Mouse (Mus musculus): ENCODE results near the gene 4933411K16Rik. TPM values are rescaled to one million over a fixed set of nuclear protein-coding genes. Genes with fewer than 3 reads are reported as not detected.
A peak's percentile ranks its signal among the peaks of the same experiment; 100 is the strongest.
"Not testable (repeated sequence)": the region's sequence is repeated elsewhere in the genome, so short reads cannot be mapped to it uniquely, and the experiment has no call there.

The 4933411K16Rik gene
- polyA plus RNA-seq, 1 experiment: not detected

DNA sequence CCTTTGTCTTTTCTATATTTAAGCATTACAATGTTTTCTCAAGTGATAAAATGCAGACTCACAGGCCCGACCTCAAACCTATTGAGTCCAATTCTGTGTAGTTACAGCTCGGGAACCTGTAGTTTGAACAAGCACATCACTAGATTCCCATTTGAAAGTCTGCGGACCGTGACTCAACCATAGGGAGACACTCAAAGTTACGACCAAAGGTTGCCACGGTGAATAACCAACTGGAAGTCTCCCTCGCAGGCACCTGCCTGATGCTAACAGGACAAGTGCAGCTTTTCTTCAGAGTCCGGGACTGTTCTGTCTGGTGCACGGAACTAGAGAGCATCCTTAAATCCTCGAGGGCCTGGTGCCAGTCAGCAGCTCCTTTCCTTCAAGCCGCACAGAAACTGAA is 28.4 kb downstream of the 4933411K16Rik start:
- no peak overlapping the region for H3K4me3 ChIP-seq (ENCODE audit: insufficient read depth, low read depth, low read length)
- no peaks in the 10 kb centered on the region for H3K4me1 ChIP-seq (ENCODE audit: control insufficient read depth, insufficient read depth, insufficient read length, low read length)
- no peak overlapping the region for H3K27ac ChIP-seq (replicated peaks; ENCODE audit: low read depth, low read length)

DNA sequence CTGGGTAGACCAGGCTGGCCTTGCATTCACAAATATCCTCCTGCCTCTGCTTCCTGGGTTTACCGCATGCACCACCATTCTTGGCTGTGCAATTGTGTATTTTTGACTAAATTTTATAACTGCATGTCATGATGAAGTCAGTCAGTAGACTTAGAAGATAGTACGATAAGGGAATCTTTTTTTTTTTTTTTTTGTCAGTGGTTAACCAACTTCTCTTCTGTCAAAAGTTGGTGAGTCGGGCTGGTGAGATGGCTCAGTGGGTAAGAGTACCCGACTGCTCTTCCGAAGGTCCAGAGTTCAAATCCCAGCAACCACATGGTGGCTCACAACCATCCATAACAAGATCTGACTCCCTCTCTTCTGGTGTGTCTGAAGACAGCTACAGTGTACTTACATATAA is 29.6 kb downstream of the 4933411K16Rik start:
- not testable (repeated sequence) for H3K4me3 ChIP-seq (ENCODE audit: insufficient read depth, low read depth, low read length); H3K4me1 ChIP-seq (ENCODE audit: control insufficient read depth, insufficient read depth, insufficient read length, low read length); H3K27ac ChIP-seq (replicated peaks; ENCODE audit: low read depth, low read length)

DNA sequence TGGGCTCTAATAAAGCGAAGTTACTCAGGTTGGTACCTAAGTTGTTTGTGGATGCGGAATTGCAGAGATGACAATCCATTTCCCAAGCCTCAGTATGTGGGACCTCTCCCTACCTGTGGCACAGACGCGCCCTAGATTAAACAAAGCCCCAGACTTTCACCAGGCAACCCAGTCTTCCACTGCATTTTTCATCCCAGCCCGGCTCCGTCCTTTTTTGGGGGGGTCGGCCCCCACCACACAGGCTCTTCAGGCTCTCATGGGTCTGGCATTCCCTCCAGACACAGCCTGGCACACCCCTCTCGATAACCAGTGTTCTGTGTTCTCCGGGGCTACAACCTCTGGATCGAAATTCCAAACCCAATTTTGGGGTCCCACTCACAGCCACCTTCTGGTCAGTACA is 33.6 kb downstream of the 4933411K16Rik start:
- peaks cover 3% of the 10 kb centered on the region; the same call in 1 of the 2 replicates for H3K4me1 ChIP-seq (ENCODE audit: control insufficient read depth, insufficient read depth, insufficient read length, low read length)

DNA sequence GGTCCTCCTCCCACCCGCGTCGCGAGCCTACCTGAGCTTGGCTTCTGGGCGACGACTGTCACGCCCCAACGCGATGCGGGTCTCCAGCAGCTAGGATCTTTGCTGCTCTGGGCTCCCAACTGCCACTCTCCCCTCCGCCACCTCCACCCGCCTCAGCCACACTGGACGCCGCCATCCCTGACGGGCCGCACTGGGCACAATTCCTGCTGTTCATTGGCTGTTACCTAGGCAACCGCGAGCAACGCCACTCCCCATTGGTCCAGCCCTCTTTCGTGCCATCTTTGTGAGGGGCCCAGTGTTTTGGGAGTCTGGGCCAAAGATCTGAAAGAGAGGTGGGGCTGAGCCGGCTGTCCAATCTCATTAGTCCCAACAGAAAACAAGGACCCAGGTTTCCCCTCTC is 34.1 kb downstream of the 4933411K16Rik start, which contains the start of gene Morn4:
Gene Morn4, minus strand, starts transcription at position 192 of the 400 bp plus-strand sequence.
- Histone ChIP-seq H3K4me1 (ENCODE audit: control insufficient read depth, insufficient read depth, insufficient read length, low read length) (peaks cover 3% of the 10 kb centered on the region; the same call in 1 of the 2 replicates), H3K27ac (replicated peaks; ENCODE audit: low read depth, low read length) (no peak within 1 kb of the TSS), H3K4me3 (ENCODE audit: insufficient read depth, low read depth, low read length) (peak within 1 kb of the TSS; percentile 28; the same call in 1 of the 2 replicates)

More for the DNA sequence above, 33.6 kb downstream of the 4933411K16Rik start:
- Histone ChIP-seq H3K4me3 (ENCODE audit: insufficient read depth, low read depth, low read length) (peak overlapping the region; percentile 28; the same call in 1 of the 2 replicates), H3K27ac (replicated peaks; ENCODE audit: low read depth, low read length) (no peak overlapping the region)

DNA sequence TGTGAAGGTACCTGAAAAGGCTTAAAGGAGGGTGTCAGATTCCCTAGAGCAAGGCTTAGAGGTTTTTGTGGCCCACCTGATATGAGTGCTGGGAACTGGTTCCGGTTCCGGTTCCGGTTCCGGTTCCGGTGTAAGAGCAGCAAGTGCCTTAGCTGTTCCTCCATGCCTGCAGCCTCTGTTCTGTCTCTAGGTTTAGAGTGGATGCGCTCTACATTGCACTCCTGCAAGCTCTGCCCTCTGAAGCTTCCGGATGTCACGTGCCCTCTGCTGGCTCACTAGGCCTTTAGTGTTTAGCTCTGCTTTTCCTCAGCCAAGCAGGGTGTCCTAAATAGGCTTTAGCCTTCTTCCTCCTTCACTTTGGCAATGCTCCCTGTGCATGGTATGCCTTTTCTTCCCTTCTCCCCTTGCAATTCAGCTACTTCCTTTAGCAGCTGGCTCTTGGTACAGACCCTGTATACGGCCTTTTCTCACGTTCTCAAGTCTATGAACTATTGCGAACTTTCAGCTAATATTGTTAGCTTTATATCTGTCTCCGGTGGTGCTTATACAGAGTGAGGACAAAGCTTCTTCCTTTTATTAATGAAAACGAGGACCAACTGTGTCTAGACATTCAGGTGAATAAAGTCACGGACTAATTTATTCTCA is 37.2 kb downstream of the 4933411K16Rik start:
- Histone ChIP-seq H3K4me1 (ENCODE audit: control insufficient read depth, insufficient read depth, insufficient read length, low read length) (peaks cover 3% of the 10 kb centered on the region; the same call in 1 of the 2 replicates), H3K27ac (replicated peaks; ENCODE audit: low read depth, low read length) (peak overlapping the region; percentile 51), H3K4me3 (ENCODE audit: insufficient read depth, low read depth, low read length) (peak overlapping the region; percentile 21)

DNA sequence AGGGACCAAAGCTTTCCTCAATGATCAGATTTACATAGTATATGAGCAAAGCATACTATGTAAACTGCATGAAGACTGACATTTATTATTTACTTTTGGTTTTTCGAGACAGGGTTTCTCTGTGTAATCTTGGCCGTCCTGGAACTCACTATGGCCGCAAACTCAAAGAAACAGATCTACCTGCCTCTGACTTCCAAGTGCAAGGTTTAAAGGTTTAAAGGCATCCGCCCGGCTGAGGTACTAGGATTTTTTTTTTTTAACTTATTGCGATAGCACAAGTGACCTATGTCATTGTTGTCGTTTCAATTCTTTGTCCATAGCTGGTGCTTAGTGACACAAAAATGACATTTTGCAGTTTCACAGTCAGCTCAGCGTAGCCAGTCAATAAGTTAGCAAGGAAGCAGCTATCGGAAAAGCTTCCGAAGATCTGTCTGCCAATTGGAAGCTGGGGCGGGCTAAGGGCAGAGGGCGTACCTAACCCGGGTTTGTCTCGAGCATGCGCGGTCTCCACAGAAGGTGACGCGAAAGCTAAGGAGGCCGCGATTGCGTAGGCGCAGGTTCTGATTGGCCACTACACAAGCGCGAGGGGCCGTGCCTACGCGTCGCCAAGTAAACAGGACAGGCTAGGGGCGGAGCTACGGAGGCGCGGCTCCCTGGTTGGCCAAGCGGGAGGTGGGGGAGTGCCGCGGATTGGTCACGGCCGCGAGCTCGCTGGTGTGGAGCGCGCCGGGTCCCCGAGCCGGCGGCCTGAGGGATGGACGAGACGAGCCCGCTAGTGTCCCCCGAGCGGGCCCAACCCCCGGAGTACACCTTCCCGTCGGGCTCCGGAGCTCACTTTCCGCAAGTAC is 37.9 kb downstream of the 4933411K16Rik start, which contains the start of gene Pi4k2a:
Gene Pi4k2a, plus strand, starts transcription at position 723 of the 848 bp plus-strand sequence.
- Histone ChIP-seq H3K4me3 (ENCODE audit: insufficient read depth, low read depth, low read length) (peak within 1 kb of the TSS; percentile 75), H3K4me1 (ENCODE audit: control insufficient read depth, insufficient read depth, insufficient read length, low read length) (peaks cover 3% of the 10 kb centered on the region; the same call in 1 of the 2 replicates), H3K27ac (replicated peaks; ENCODE audit: low read depth, low read length) (peak within 1 kb of the TSS; percentile 62)

DNA sequence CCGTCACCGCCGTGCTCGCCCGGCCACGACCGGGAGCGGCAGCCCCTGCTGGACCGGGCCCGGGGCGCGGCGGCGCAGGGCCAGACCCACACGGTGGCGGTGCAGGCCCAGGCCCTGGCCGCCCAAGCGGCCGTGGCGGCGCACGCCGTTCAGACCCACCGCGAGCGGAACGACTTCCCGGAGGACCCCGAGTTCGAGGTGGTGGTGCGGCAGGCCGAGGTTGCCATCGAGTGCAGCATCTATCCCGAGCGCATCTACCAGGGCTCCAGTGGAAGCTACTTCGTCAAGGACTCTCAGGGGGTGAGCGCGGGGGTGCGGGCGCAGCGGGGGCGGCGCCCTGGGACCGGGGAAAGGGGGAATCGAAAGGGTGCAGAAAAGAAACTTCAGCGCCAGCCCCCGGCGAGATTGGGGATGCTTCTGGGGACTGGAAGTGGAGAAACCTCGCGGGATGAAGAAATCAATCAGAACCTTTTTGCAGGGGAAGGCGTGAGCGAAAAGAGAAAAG is 38.6 kb downstream of the 4933411K16Rik start:
- Histone ChIP-seq H3K27ac (replicated peaks; ENCODE audit: low read depth, low read length) (peak overlapping the region; percentile 62), H3K4me3 (ENCODE audit: insufficient read depth, low read depth, low read length) (peak overlapping the region; percentile 75), H3K4me1 (ENCODE audit: control insufficient read depth, insufficient read depth, insufficient read length, low read length) (peaks cover 3% of the 10 kb centered on the region; the same call in 1 of the 2 replicates)

DNA sequence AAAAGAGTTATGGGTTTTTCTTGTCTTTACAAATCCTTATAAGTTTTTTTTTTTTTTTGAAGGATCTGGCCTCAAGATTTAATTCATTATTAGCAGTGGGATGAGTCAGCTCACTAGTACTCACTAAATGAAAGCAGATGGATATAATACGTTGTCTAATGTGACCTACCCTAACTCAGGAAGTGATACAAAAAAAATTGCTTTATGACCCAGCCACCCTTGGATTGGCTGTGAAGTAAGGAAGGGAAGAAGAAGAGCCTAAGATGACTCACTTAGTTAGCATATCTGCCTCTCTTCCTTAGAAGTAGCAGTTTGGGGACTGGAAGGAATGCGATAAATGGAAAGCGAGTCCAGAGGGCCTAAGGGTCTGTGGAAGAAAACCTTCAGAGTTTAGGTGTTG is 47.4 kb downstream of the 4933411K16Rik start:
- no peak overlapping the region for H3K4me3 ChIP-seq (ENCODE audit: insufficient read depth, low read depth, low read length)
- no peak overlapping the region for H3K27ac ChIP-seq (replicated peaks; ENCODE audit: low read depth, low read length)
- H3K4me1 ChIP-seq (ENCODE audit: control insufficient read depth, insufficient read depth, insufficient read length, low read length): no peaks in the 10 kb centered on the region; the same call in none of the 2 replicates

Other genes with a start within 250 kb of the 4933411K16Rik start
- gene Frat1, start 222.3 kb upstream of the 4933411K16Rik start, polyA plus RNA-seq (2012; ENCODE audit: insufficient read depth, insufficient read length, missing spikeins): 5.3 and 6.0 TPM in 2 replicates
- gene Frat2, start 204.1 kb upstream of the 4933411K16Rik start, polyA plus RNA-seq (2012; ENCODE audit: insufficient read depth, insufficient read length, missing spikeins): 1.3 and 2.1 TPM in 2 replicates
- 3.3 and 3.6 TPM in 2 replicates for gene Rrp12, start 156.1 kb upstream of the 4933411K16Rik start, polyA plus RNA-seq (2012; ENCODE audit: insufficient read depth, insufficient read length, missing spikeins)
- 903 and 992 TPM in 2 replicates for gene Pgam1, start 140.3 kb upstream of the 4933411K16Rik start, polyA plus RNA-seq (2012; ENCODE audit: insufficient read depth, insufficient read length, missing spikeins)
- 21.6 and 24.3 TPM in 2 replicates for gene Exosc1, start 118.8 kb upstream of the 4933411K16Rik start, polyA plus RNA-seq (2012; ENCODE audit: insufficient read depth, insufficient read length, missing spikeins)
- 6.6 and 10.9 TPM in 2 replicates for gene Zdhhc16, start 118.8 kb upstream of the 4933411K16Rik start, polyA plus RNA-seq (2012; ENCODE audit: insufficient read depth, insufficient read length, missing spikeins)
- gene Mms19, start 71.1 kb upstream of the 4933411K16Rik start, polyA plus RNA-seq (2012; ENCODE audit: insufficient read depth, insufficient read length, missing spikeins): 8.6 and 9.6 TPM in 2 replicates
- 8.4 and 9.0 TPM in 2 replicates for gene Ubtd1, start 70.5 kb upstream of the 4933411K16Rik start, polyA plus RNA-seq (2012; ENCODE audit: insufficient read depth, insufficient read length, missing spikeins)
- 2.1 and 3.2 TPM in 2 replicates for gene Ankrd2, start 16.2 kb upstream of the 4933411K16Rik start, polyA plus RNA-seq (2012; ENCODE audit: insufficient read depth, insufficient read length, missing spikeins)
- 3.3 and 5.7 TPM in 2 replicates for gene Hoga1, start 6.6 kb upstream of the 4933411K16Rik start, polyA plus RNA-seq (2012; ENCODE audit: insufficient read depth, insufficient read length, missing spikeins)
- 0.63 TPM in 1 of 2 replicates, not detected in the other for gene Morn4, start 34.1 kb downstream of the 4933411K16Rik start, polyA plus RNA-seq (2012; ENCODE audit: insufficient read depth, insufficient read length, missing spikeins)
- 14.4 and 21.6 TPM in 2 replicates for gene Pi4k2a, start 38.2 kb downstream of the 4933411K16Rik start, polyA plus RNA-seq (2012; ENCODE audit: insufficient read depth, insufficient read length, missing spikeins)
- 12.6 and 16.8 TPM in 2 replicates for gene Avpi1, start 76.8 kb downstream of the 4933411K16Rik start, polyA plus RNA-seq (2012; ENCODE audit: insufficient read depth, insufficient read length, missing spikeins)
- gene Marveld1, start 95.2 kb downstream of the 4933411K16Rik start, polyA plus RNA-seq (2012; ENCODE audit: insufficient read depth, insufficient read length, missing spikeins): 33.6 and 41.9 TPM in 2 replicates
- gene Zfyve27, start 111.7 kb downstream of the 4933411K16Rik start, polyA plus RNA-seq (2012; ENCODE audit: insufficient read depth, insufficient read length, missing spikeins): 11.3 and 12.7 TPM in 2 replicates
- 2.8 and 4.7 TPM in 2 replicates for gene Sfrp5, start 150.0 kb downstream of the 4933411K16Rik start, polyA plus RNA-seq (2012; ENCODE audit: insufficient read depth, insufficient read length, missing spikeins)
- gene Golga7b, start 195.3 kb downstream of the 4933411K16Rik start, polyA plus RNA-seq (2012; ENCODE audit: insufficient read depth, insufficient read length, missing spikeins): 1.0 and 2.7 TPM in 2 replicates